Mouse (Mus musculus): ENCODE measurements around the gene Tcte3.
"Not testable (repeated sequence)": the region's sequence is repeated elsewhere in the genome, so short reads cannot be mapped to it uniquely, and the experiment has no call there.

DNA sequence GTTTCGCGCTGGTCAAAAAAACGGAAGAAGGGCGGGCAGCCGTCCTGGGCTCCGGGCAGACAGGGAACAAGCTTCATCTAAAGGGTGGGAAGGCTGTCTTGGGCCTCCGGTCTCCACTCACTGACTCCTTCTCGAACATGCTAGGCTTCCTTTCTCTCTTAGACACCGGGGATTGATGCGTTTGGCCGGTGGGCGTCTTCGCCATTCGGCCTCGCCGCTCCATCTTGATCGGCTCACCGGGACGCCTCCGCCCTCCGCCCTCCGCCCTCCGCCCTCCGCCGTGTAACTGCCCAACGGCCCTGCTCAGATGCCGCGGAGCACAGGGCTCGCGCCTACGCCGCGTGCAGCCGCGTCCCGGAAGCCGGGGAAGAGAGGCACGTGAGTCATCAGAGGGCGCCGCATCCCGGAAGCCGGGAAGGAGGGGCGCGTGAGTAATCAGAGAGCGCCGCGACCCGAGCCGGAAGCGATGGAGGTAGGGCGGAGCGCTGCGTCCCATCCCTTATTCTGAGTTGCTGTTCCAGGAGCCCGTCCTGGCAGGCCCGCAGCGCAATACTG lies at the start of gene Tcte3, which contains the start of the genes Ermard and Gm3448:
- TF ChIP-seq EP300, CTCF (IDR thresholded peaks at IDR 0.05; ENCODE audit: low read depth): not testable (repeated sequence)
